Mouse (Mus musculus): ENCODE measurements around the gene Gpr82. TPM values are rescaled to one million over a fixed set of nuclear protein-coding genes. Genes with fewer than 3 reads are reported as not detected.

Gene Gpr82
- 0.41 and 0.58 TPM in 2 replicates for polyA plus RNA-seq (2014; fragmentation: Nextera tagmentation; extraction: Ambion mirVana)

GRCm38 (mm10) chrX:13661063-13661462 is at the start of gene Gpr82:
Gene Gpr82, plus strand, starts transcription at chrX:13661363.
- Histone ChIP-seq H3K27ac (ENCODE audit: low read depth) (no peak within 1 kb of the TSS), H3K36me3 (ENCODE audit: insufficient read depth) (no peaks in the 10 kb centered on the region), H3K4me3 (ENCODE audit: low read depth, low read length) (no peak within 1 kb of the TSS), H3K9ac (no peak within 1 kb of the TSS), H3K4me2 (no peak within 1 kb of the TSS), H3K9me3 (ENCODE audit: low read depth, low read length) (no peaks in the 10 kb centered on the region), H3K4me1 (ENCODE audit: insufficient read depth) (no peaks in the 10 kb centered on the region), H3K27me3 (ENCODE audit: insufficient read depth, low read length) (no peaks in the 10 kb centered on the region)
- no peak for TF ChIP-seq CTCF (IDR thresholded peaks at IDR 0.05; ENCODE audit: low read depth)
- ATAC-seq (ENCODE audit: insufficient read depth), result no peak
- DNase-seq, result no peak
- WGBS, result 92% methylated on average over 5 of the region's 5 CpGs

- DNase-seq, result no peak
- Histone ChIP-seq H3K36me3 (ENCODE audit: insufficient read depth) (0 out of 2 replicates have a peak, but pooled peaks cover 3% of the 10 kb centered on the region), H3K9ac (no peak overlapping the region), H3K4me3 (ENCODE audit: low read depth, low read length) (no peak overlapping the region), H3K9me3 (ENCODE audit: low read depth, low read length) (no peaks in the 10 kb centered on the region), H3K4me1 (ENCODE audit: insufficient read depth) (no peaks in the 10 kb centered on the region), H3K4me2 (no peak overlapping the region), H3K27me3 (ENCODE audit: insufficient read depth, low read length) (no peaks in the 10 kb centered on the region), H3K27ac (ENCODE audit: low read depth) (no peak overlapping the region)
- no peak for TF ChIP-seq CTCF (IDR thresholded peaks at IDR 0.05; ENCODE audit: low read depth)
- WGBS, result 46% methylated on average over 2 of the region's 2 CpGs
- no peak for ATAC-seq (ENCODE audit: insufficient read depth)
Observed at GRCm38 (mm10) chrX:13612115-13612514, 49.0 kb upstream of the Gpr82 start.

- H3K4me1 ChIP-seq (ENCODE audit: insufficient read depth), result no peaks in the 10 kb centered on the region
- no peak for TF ChIP-seq CTCF (IDR thresholded peaks at IDR 0.05; ENCODE audit: low read depth)
- WGBS, result 48% methylated on average over 1 of the region's 1 CpGs
Observed at GRCm38 (mm10) chrX:13616726-13617125, 44.4 kb upstream of the Gpr82 start.

GRCm38 (mm10) chrX:13617294-13617693 is 43.9 kb upstream of the Gpr82 start:
- 100% methylated on average over 1 of the region's 1 CpGs for WGBS
- H3K27ac ChIP-seq (ENCODE audit: low read depth), result no peak overlapping the region
- H3K4me1 ChIP-seq (ENCODE audit: insufficient read depth), result no peaks in the 10 kb centered on the region
- no peak overlapping the region for H3K9ac ChIP-seq
- DNase-seq, result no peak
- H3K9me3 ChIP-seq (ENCODE audit: low read depth, low read length), result no peaks in the 10 kb centered on the region
- no peaks in the 10 kb centered on the region for H3K27me3 ChIP-seq (ENCODE audit: insufficient read depth, low read length)
- TF ChIP-seq CTCF (IDR thresholded peaks at IDR 0.05; ENCODE audit: low read depth), result no peak
- no peak overlapping the region for H3K4me2 ChIP-seq
- H3K36me3 ChIP-seq (ENCODE audit: insufficient read depth), result 0 out of 2 replicates have a peak, but pooled peaks cover 3% of the 10 kb centered on the region
- no peak overlapping the region for H3K4me3 ChIP-seq (ENCODE audit: low read depth, low read length)
- ATAC-seq (ENCODE audit: insufficient read depth), result no peak

More at GRCm38 (mm10) chrX:13616726-13617125, 44.4 kb upstream of the Gpr82 start:
- Histone ChIP-seq H3K27ac (ENCODE audit: low read depth) (no peak overlapping the region), H3K36me3 (ENCODE audit: insufficient read depth) (0 out of 2 replicates have a peak, but pooled peaks cover 3% of the 10 kb centered on the region), H3K4me3 (ENCODE audit: low read depth, low read length) (no peak overlapping the region), H3K27me3 (ENCODE audit: insufficient read depth, low read length) (no peaks in the 10 kb centered on the region), H3K9ac (no peak overlapping the region), H3K4me2 (no peak overlapping the region), H3K9me3 (ENCODE audit: low read depth, low read length) (no peaks in the 10 kb centered on the region)
- no peak for DNase-seq
- no peak for ATAC-seq (ENCODE audit: insufficient read depth)

GRCm38 (mm10) chrX:13618476-13618875 is 42.7 kb upstream of the Gpr82 start:
- Histone ChIP-seq H3K36me3 (ENCODE audit: insufficient read depth) (no peaks in the 10 kb centered on the region), H3K4me1 (ENCODE audit: insufficient read depth) (no peaks in the 10 kb centered on the region), H3K9me3 (ENCODE audit: low read depth, low read length) (no peaks in the 10 kb centered on the region), H3K27ac (ENCODE audit: low read depth) (no peak overlapping the region), H3K27me3 (ENCODE audit: insufficient read depth, low read length) (no peaks in the 10 kb centered on the region), H3K9ac (no peak overlapping the region), H3K4me3 (ENCODE audit: low read depth, low read length) (no peak overlapping the region), H3K4me2 (no peak overlapping the region)
- 72% methylated on average over 4 of the region's 4 CpGs for WGBS
- no peak for DNase-seq
- no peak for ATAC-seq (ENCODE audit: insufficient read depth)
- TF ChIP-seq CTCF (IDR thresholded peaks at IDR 0.05; ENCODE audit: low read depth), result no peak

GRCm38 (mm10) chrX:13621473-13621872 is 39.7 kb upstream of the Gpr82 start:
- no peak for DNase-seq
- H3K36me3 ChIP-seq (ENCODE audit: insufficient read depth), result no peaks in the 10 kb centered on the region

GRCm38 (mm10) chrX:13622654-13623053 is 38.5 kb upstream of the Gpr82 start:
- H3K9me3 ChIP-seq (ENCODE audit: low read depth, low read length), result no peaks in the 10 kb centered on the region
- no peak overlapping the region for H3K4me3 ChIP-seq (ENCODE audit: low read depth, low read length)
- no peaks in the 10 kb centered on the region for H3K36me3 ChIP-seq (ENCODE audit: insufficient read depth)
- 71% methylated on average over 5 of the region's 5 CpGs for WGBS
- H3K4me2 ChIP-seq, result no peak overlapping the region
- TF ChIP-seq CTCF (IDR thresholded peaks at IDR 0.05; ENCODE audit: low read depth), result no peak
- H3K27ac ChIP-seq (ENCODE audit: low read depth), result no peak overlapping the region
- no peak overlapping the region for H3K9ac ChIP-seq
- H3K4me1 ChIP-seq (ENCODE audit: insufficient read depth), result no peaks in the 10 kb centered on the region
- no peak for DNase-seq
- no peak for ATAC-seq (ENCODE audit: insufficient read depth)
- no peaks in the 10 kb centered on the region for H3K27me3 ChIP-seq (ENCODE audit: insufficient read depth, low read length)

More at GRCm38 (mm10) chrX:13621473-13621872, 39.7 kb upstream of the Gpr82 start:
- Histone ChIP-seq H3K4me2 (no peak overlapping the region), H3K9ac (no peak overlapping the region), H3K9me3 (ENCODE audit: low read depth, low read length) (no peaks in the 10 kb centered on the region), H3K27me3 (ENCODE audit: insufficient read depth, low read length) (no peaks in the 10 kb centered on the region), H3K27ac (ENCODE audit: low read depth) (0 out of 2 replicates have a peak overlapping the region, but pooled peaks have one; percentile 10), H3K4me3 (ENCODE audit: low read depth, low read length) (no peak overlapping the region), H3K4me1 (ENCODE audit: insufficient read depth) (no peaks in the 10 kb centered on the region)
- WGBS, result 69% methylated on average over 4 of the region's 4 CpGs
- ATAC-seq (ENCODE audit: insufficient read depth), result no peak
- no peak for TF ChIP-seq CTCF (IDR thresholded peaks at IDR 0.05; ENCODE audit: low read depth)
